Mouse (Mus musculus) E14TG2a.4 (cell line): ENCODE data around the gene 4933428G20Rik.

Experiments
- CTCF ChIP-seq: conservative IDR thresholded peaks from 2 replicates; pipeline ENCODE4 v1.5.1; 2014; ENCODE audit warnings: low read length
- NANOG ChIP-seq: IDR thresholded peaks from 2 replicates; pipeline ENCODE4 v1.6.1; 2014; ENCODE audit warnings: borderline replicate concordance, low read length, mixed read lengths
- POU5F1 ChIP-seq: IDR thresholded peaks from 2 replicates; pipeline ENCODE4 v1.6.1; 2014; ENCODE audit warnings: low read length, borderline replicate concordance

- TF ChIP-seq CTCF (no peak), NANOG (no peak), POU5F1 (no peak)
Observed at GRCm38 (mm10) chr11:97469828-97470227, 30.3 kb downstream of the 4933428G20Rik start.
